Mouse (Mus musculus) hindbrain, embryonic 13.5 days (tissue): Measurements from ENCODE around the gene Izumo1. TPM values are rescaled to one million over a fixed set of nuclear protein-coding genes. Genes with fewer than 3 reads are reported as not detected.

Source experiments
- polyA plus RNA-seq: library from polyadenylated mRNA; unstranded; fragments of >200 nt; fragmentation: Nextera tagmentation; extraction: Ambion mirVana; gene quantifications from 2 replicates; pipeline ENCODE4 v1.2.1, GENCODE M21; 2015

The Izumo1 gene
- polyA plus RNA-seq, 1 experiment from 2014 or later, result not detected

Other genes starting within 250 kb of the Izumo1 start
- gene Snrnp70, start 226.1 kb upstream of the Izumo1 start, polyA plus RNA-seq, result 205 and 215 TPM in 2 replicates
- gene Kcna7, start 216.2 kb upstream of the Izumo1 start, polyA plus RNA-seq, result not detected in 2 replicates
- 0.10 and 0.19 TPM in 2 replicates for gene Ntf5, start 208.1 kb upstream of the Izumo1 start, polyA plus RNA-seq
- 1.2 and 2.5 TPM in 2 replicates for gene Lhb, start 201.0 kb upstream of the Izumo1 start, polyA plus RNA-seq
- gene Gys1, start 187.0 kb upstream of the Izumo1 start, polyA plus RNA-seq, result 21.9 and 23.2 TPM in 2 replicates
- 99.9 and 110 TPM in 2 replicates for gene Ruvbl2, start 183.7 kb upstream of the Izumo1 start, polyA plus RNA-seq
- gene Ftl1, start 161.9 kb upstream of the Izumo1 start, polyA plus RNA-seq, result 7,019 and 7,066 TPM in 2 replicates
- gene Bax, start 154.9 kb upstream of the Izumo1 start, polyA plus RNA-seq, result 253 and 271 TPM in 2 replicates
- 0.13 and 0.22 TPM in 2 replicates for gene Tulp2, start 139.9 kb upstream of the Izumo1 start, polyA plus RNA-seq
- not detected in 2 replicates for gene Gm45808, start 135.0 kb upstream of the Izumo1 start, polyA plus RNA-seq
- gene Dhdh, start 133.0 kb upstream of the Izumo1 start, polyA plus RNA-seq, result 3.4 and 4.2 TPM in 2 replicates
- 120 and 121 TPM in 2 replicates for gene Nucb1, start 111.4 kb upstream of the Izumo1 start, polyA plus RNA-seq
- gene Ppp1r15a, start 95.5 kb upstream of the Izumo1 start, polyA plus RNA-seq, result 13.9 and 14.3 TPM in 2 replicates
- gene Plekha4, start 95.5 kb upstream of the Izumo1 start, polyA plus RNA-seq, result 2.4 and 4.3 TPM in 2 replicates
- 0.25 and 0.45 TPM in 2 replicates for gene Hsd17b14, start 66.9 kb upstream of the Izumo1 start, polyA plus RNA-seq
- 19.8 and 20.8 TPM in 2 replicates for gene Bcat2, start 51.7 kb upstream of the Izumo1 start, polyA plus RNA-seq
- gene Fgf21, start 6.3 kb upstream of the Izumo1 start, polyA plus RNA-seq, result not detected in 2 replicates
- gene Fut1, start 4.5 kb upstream of the Izumo1 start, polyA plus RNA-seq, result 0.06 TPM in 1 of 2 replicates, not detected in the other
- gene Rasip1, start 5.7 kb downstream of the Izumo1 start, polyA plus RNA-seq, result 12.0 and 12.7 TPM in 2 replicates
- gene Mamstr, start 18.2 kb downstream of the Izumo1 start, polyA plus RNA-seq, result 3.4 and 4.0 TPM in 2 replicates
- gene Fut2, start 44.6 kb downstream of the Izumo1 start, polyA plus RNA-seq, result 0.09 and 0.38 TPM in 2 replicates
- gene Ntn5, start 62.2 kb downstream of the Izumo1 start, polyA plus RNA-seq, result 2.3 and 2.6 TPM in 2 replicates
- gene Sec1, start 72.6 kb downstream of the Izumo1 start, polyA plus RNA-seq, result 0.40 and 0.86 TPM in 2 replicates
- 38.5 and 41.6 TPM in 2 replicates for gene Car11, start 78.0 kb downstream of the Izumo1 start, polyA plus RNA-seq
- 2.9 and 3.6 TPM in 2 replicates for gene Dbp, start 83.3 kb downstream of the Izumo1 start, polyA plus RNA-seq
- 626 and 633 TPM in 2 replicates for gene Rpl18, start 93.6 kb downstream of the Izumo1 start, polyA plus RNA-seq
- gene Sphk2, start 96.2 kb downstream of the Izumo1 start, polyA plus RNA-seq, result 24.1 and 25.0 TPM in 2 replicates
- gene Fam83e, start 99.4 kb downstream of the Izumo1 start, polyA plus RNA-seq, result 0.48 and 0.83 TPM in 2 replicates
- not detected in 2 replicates for gene Spaca4, start 104.0 kb downstream of the Izumo1 start, polyA plus RNA-seq
- gene Lmtk3, start 161.9 kb downstream of the Izumo1 start, polyA plus RNA-seq, result 21.1 and 22.8 TPM in 2 replicates
- 5.2 and 5.3 TPM in 2 replicates for gene Sult2b1, start 162.9 kb downstream of the Izumo1 start, polyA plus RNA-seq
- 327 and 333 TPM in 2 replicates for gene Cyth2, start 192.8 kb downstream of the Izumo1 start, polyA plus RNA-seq
- gene Kcnj14, start 203.0 kb downstream of the Izumo1 start, polyA plus RNA-seq, result 0.50 and 0.81 TPM in 2 replicates
- gene Grwd1, start 209.1 kb downstream of the Izumo1 start, polyA plus RNA-seq, result 37.5 and 40.3 TPM in 2 replicates